Mouse (Mus musculus): ENCODE measurements around the gene Eif3i.
A peak's percentile ranks its signal among the peaks of the same experiment; 100 is the strongest.
"Not testable (repeated sequence)": the region's sequence is repeated elsewhere in the genome, so short reads cannot be mapped to it uniquely, and the experiment has no call there.

Gene Eif3i

GRCm38 (mm10) chr4:129575171-129575844, 25.1 kb downstream of the Eif3i start:
- DNase-seq (ENCODE audit: low spot score in 2 of 2), result no peak

- DNase-seq (ENCODE audit: low spot score in 2 of 2), result no peak
These were observed 27.0 kb downstream of the Eif3i start, which contains the start of gene Lck for GRCm38 (mm10) chr4:129573430-129573829. Lck (minus strand) TSS chr4:129573641.

GRCm38 (mm10) chr4:129573093-129573370, 27.4 kb downstream of the Eif3i start:
- DNase-seq (ENCODE audit: low spot score in 2 of 2), result no peak

- DNase-seq (ENCODE audit: low spot score in 2 of 2), result no peak
These were observed 28.0 kb downstream of the Eif3i start for GRCm38 (mm10) chr4:129572236-129573092.

GRCm38 (mm10) chr4:129571551-129572084, 28.8 kb downstream of the Eif3i start:
- DNase-seq (ENCODE audit: low spot score in 2 of 2), result no peak

- DNase-seq (ENCODE audit: low spot score in 2 of 2), result no peak
These were observed 30.4 kb downstream of the Eif3i start for GRCm38 (mm10) chr4:129570028-129570427.

GRCm38 (mm10) chr4:129568366-129568765, 32.1 kb downstream of the Eif3i start:
- DNase-seq (ENCODE audit: low spot score in 2 of 2), result no peak

GRCm38 (mm10) chr4:129565139-129565538, 35.3 kb downstream of the Eif3i start:
- DNase-seq (ENCODE audit: low spot score in 2 of 2), result no peak

GRCm38 (mm10) chr4:129563718-129564117, 36.7 kb downstream of the Eif3i start:
- DNase-seq (ENCODE audit: low spot score in 2 of 2), result no peak

GRCm38 (mm10) chr4:129561184-129561583, 39.3 kb downstream of the Eif3i start:
- no peak for DNase-seq (ENCODE audit: low spot score in 2 of 2)

GRCm38 (mm10) chr4:129558321-129558955, 42.0 kb downstream of the Eif3i start:
- no peak for DNase-seq (ENCODE audit: low spot score in 2 of 2)

GRCm38 (mm10) chr4:129557256-129557808, 43.1 kb downstream of the Eif3i start:
- no peak for DNase-seq (ENCODE audit: low spot score in 2 of 2)

GRCm38 (mm10) chr4:129556532-129557223, 43.8 kb downstream of the Eif3i start:
- peak; percentile 37 to 77 for DNase-seq (ENCODE audit: low spot score in 2 of 2)

GRCm38 (mm10) chr4:129555862-129556531, 44.5 kb downstream of the Eif3i start:
- DNase-seq (ENCODE audit: low spot score in 2 of 2), result peak in 1 of 2 experiments; percentile 12

- peak in 1 of 2 experiments; percentile 49 for DNase-seq (ENCODE audit: low spot score in 2 of 2)
These were observed 45.0 kb downstream of the Eif3i start for GRCm38 (mm10) chr4:129555421-129555861.

GRCm38 (mm10) chr4:129554512-129554911, 45.9 kb downstream of the Eif3i start:
- DNase-seq (ENCODE audit: low spot score in 2 of 2), result not testable (repeated sequence)

- DNase-seq (ENCODE audit: low spot score in 2 of 2), result no peak
These were observed 50.2 kb downstream of the Eif3i start for GRCm38 (mm10) chr4:129550295-129550694.

GRCm38 (mm10) chr4:129549306-129549705, 51.1 kb downstream of the Eif3i start:
- peak in 1 of 2 experiments; percentile 14 for DNase-seq (ENCODE audit: low spot score in 2 of 2)

- not testable (repeated sequence) for DNase-seq (ENCODE audit: low spot score in 2 of 2)
These were observed 52.8 kb downstream of the Eif3i start for GRCm38 (mm10) chr4:129547631-129548030.

GRCm38 (mm10) chr4:129544106-129544505, 56.3 kb downstream of the Eif3i start:
- no peak for DNase-seq (ENCODE audit: low spot score in 2 of 2)

Data from left cerebral cortex, adult 9 months (tissue).